Mouse (Mus musculus) adrenal gland, postnatal 36 days (tissue): Measurements from ENCODE around the gene Serpinf2. TPM values are rescaled to one million over a fixed set of nuclear protein-coding genes. Genes with fewer than 3 reads are reported as not detected.

ENCODE experiments used
- DNase-seq, 2 experiments: peaks; one replicate each; pipeline ENCODE4 v3.0.0; 2021; ENCODE audit warnings: mixed read lengths in 1 of 2
- long read RNA-seq, 2 experiments: library from polyadenylated mRNA; stranded (forward); transcript quantifications; one replicate each; pipeline ENCODE4 v2.0.0; 2021; ENCODE audit warnings: borderline sequencing depth in 2 of 2
- total RNA-seq, 2 experiments: library from RNA; stranded (reverse); gene quantifications; 2 replicates each; pipeline ENCODE4 v1.2.3; 2021

The Serpinf2 gene
- total RNA-seq, result under 1 TPM in 1 of 2 experiments, not detected in 1; 0.46 TPM
- long read RNA-seq, experiment 1, result 0 reads
- long read RNA-seq, experiment 2, result 0 reads

DNA sequence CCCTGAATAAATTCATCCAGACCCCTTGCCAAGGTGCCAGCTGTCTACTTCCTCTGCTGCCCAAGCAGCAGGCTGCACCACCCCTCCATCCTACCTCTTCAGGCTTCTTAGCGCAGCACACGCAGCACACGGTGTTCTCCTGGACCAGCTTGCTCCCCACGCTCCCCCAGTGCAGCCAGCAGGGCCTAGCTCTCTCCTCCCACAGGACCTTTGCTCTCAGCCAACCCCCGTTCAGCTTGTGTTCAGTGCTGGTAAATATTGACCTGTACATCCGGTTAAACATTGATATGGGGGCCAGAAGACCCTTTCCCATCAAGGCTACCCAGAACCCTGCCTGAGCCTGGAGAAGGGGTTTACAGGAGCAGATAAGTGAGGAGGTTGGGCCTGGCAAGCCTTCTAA, at the start of gene Serpinf2:
Gene Serpinf2 (minus strand): TSS at position 229 of the 400 bp plus-strand sequence.
- DNase-seq, result no peak

DNA sequence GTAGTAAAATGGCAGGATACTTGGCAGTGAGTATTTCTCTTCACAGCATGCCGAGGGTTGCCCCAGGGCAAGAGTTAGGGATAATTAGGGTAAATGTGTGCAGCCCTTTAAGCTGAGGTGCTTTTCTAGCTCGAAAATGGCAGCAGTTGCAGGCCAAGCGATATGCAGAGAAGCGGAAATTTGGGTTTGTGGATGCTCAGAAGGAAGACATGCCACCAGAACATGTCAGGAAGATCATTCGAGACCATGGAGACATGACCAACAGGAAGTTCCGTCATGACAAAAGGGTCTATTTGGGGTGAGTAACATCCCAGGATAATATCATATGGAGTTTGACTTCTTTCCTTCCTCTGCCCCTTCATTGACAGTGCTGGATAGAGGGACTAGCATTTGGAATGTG, 48.1 kb upstream of the Serpinf2 start:
- DNase-seq, result no peak

DNA sequence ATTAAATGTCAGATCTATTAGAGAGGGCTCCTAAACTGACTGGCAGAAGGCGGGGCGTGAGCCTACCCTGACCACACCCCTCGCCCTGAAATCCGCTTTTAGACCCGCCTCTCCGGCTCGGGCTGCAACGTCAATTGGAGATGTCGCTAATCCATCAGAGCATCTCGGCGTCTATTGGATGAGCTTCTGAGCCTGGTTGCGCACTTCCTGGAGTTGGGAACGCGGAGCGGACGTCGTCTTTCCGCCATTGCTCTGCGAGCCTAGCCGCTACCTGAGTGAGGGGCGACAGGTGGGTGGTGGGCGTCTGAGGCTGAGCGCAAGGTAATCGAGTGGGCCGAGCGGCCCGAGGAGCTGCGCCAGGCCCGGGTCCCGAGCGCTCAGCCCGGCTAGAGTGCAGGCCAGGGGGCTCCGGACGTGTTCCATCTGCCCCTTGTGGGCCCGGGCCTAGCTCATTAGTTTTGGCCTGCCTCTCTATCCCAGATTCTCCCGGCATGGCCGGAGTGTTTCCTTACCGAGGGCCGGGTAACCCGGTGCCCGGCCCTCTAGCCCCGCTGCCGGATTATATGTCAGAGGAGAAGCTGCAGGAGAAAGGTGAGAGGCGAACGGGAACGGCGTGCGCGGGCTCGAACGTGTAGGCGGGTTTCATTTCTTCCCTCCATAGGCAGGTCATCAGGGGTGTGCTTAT, 47.4 kb upstream of the Serpinf2 start, which contains the start of gene Prpf8:
Gene Prpf8 (plus strand): TSS at position 216 of the 685 bp plus-strand sequence.
- DNase-seq, result peak; percentile 95 to 96

DNA sequence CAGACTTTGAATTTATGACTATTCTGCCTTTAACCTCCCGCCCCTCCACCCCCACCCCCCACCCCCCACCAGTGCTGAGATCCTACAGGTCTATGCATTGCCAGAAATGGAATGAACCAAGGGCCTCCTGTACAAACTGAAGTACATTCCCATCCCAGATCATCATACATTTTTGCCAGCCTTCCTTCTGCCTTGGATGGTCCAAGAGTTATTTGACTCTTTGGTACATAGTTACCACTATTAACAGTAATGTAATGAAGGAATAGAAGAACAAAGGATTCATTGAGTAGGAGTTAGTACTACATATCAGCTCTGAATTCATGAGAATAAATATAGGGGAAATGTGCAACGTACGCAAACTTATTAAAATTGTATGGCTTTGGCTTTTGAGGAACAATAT, 46.8 kb upstream of the Serpinf2 start:
- DNase-seq, result no peak

DNA sequence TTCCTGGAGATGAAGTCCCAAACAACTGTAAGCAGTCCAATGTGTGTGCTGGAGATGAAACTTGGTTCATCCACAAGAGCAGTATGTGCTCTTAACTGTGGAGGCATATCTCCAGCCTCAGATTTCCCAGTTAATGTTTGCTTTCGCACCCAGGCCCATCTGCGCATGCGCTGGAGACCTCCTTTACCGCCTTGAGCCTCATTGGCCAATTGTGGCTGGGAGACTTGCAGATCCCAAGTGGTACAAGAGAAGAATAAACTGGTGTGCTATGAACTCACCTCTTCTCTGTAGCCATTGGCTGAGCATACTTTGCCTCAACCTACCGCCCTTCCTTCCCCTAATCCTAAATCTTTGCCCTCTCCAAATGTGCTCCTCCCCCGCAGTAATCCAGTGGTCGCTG, 34.0 kb upstream of the Serpinf2 start:
- DNase-seq, result no peak

DNA sequence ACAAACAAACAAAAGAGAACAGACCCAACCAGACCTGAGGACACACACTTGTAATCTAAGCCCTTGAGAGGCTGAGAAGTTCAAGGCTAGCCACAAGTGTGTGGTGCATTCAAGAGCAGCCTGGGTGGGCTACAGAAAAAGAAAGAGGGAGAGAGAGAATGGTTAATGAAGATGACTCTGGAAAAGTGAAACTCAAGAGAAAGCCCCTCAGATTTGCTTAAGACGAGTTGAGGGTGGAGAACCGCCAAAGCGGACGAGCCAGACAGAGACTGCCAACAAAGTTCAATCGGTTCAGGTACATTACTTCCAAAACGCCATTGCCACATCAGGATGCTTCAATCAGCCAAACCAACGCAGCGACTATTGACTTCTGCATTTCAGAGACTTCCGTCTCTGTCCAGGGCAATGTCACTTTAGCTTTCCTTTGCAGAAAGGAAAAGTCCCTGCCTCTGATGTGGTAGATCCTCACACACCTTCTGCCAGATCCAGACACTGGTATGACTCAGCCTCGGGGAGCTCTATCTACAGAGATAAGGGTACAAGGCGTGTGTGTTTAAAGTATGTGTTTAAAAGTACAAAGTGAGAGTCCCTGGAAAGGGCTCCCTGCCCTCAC, 33.2 kb upstream of the Serpinf2 start:
- no peak for DNase-seq

DNA sequence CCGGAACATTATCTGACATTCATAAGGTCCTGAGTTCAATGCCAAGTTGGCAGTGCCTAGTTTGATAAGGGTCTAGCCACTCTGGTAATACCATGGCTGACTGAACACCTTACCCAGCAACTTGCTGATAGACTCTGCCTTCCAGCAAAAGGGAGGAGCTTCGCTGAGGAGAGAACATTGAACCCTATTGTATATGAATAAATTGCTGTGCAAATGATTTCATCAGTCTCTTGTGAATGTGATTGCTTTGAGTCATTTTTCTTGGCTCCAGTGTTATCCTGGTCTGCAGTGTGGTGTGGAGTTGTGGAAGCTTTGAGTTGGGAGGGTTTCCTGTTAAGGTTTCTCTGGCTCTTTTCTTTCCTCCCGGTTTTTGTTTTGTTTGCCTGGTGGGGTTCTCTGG, 31.3 kb upstream of the Serpinf2 start:
- no peak for DNase-seq

DNA sequence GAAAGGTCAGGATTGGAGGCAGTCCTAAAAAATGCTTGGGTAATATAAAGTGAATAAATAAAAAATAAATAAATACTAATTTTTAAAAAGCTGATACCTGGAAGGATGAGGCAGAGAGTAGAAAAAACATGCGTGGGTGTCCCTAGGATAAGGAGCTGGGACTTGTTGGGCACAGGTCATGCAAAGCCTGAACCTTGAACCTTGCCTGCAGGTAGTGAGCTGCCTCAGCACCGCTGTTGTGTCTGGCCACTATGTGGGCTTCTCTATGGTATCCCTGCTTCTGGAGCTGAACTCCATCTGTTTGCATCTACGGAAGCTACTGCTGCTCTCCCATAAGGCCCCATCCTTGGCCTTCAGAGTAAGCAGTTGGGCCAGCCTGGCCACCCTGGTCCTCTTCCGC, 29.9 kb upstream of the Serpinf2 start:
- no peak for DNase-seq

DNA sequence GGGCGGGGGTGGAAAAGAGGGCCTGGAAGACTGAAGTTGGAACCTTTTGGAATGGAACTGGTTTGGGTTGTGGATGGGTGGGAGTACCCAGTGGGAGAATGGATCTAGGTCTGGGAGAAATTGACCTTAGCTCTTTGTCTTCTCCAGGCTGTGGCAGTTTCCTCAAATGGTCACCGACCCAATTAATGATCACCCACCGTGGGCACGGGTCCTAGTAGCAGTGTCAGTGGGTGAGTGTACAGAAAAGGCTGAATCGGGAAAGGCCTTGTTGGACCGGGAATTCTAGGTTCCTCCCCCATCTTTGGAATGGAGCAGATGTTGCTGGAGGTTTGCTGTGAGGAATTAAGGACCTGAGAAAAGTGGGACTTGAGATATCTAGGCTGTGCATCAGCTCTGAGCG, 29.0 kb upstream of the Serpinf2 start:
- no peak for DNase-seq

DNA sequence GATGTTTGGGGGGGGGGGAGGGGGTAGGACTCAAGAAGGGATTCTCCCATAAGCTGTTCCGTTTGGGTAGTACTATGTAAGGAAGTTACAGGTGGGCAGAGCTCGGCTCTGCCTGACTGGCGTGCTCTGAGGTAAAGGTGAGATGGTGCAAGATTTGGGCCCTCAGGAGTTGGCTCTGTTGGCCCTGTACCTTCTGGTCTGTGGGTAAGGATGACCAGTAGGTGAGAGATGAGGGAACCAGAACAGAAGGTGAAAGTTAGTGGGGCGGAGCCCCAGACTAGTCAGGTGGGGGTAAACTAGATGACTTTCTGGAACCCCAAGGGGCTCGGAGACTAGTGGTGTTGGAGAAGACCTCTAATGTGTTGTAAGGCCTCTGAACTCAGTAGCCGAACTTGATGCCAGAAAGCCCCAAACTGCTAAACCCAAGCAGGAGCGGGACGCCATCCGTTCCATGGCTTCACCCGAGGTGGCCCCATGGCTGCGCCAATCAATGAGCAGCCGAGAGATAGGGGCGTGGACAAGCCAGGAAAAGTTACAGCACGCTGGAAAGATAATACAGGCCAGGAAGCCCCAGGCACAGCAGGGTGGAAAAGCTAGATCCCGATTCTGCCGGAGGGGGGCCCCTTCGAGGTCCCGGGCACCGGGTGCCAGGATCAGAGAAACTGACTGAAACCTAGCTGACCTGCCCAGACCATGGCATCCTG, 28.3 kb upstream of the Serpinf2 start:
- DNase-seq, result peak; percentile 87

DNA sequence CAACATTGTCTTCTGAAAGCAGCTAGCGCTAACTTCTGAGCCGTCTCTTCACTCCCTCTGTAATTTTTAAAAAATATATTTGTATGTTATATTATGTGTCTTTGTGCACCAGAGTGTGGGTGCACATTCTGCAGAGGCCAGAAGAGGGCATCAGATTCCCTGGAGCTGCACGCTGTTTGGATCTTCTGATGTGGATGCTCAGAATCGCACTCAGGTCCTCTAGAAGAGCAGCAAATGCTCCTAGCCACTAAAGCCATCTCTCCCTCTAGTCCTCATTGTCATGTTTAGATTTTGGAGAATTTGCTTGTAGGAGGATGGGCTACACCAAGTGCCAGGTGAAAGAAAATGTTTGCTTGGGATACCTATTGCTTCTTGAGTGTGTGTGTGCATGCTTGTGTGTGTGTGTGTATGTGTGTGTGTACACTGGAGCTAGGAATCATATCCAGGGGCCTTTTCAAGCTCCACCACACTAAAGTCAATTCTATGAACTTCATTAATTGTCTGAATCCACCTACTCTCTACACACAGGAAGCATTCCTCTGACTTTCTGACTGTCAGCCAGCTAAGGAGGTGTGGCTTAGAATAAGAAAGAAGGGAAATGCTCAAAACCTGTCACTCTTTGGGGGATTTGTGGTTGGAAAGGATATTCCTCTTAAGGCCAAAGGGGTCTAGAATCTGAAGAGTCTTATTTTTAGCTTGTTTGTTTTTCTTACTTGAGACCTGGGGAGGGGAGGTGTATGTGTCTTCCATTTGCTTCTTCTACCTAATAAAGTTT, 27.5 kb upstream of the Serpinf2 start:
- DNase-seq, result no peak

DNA sequence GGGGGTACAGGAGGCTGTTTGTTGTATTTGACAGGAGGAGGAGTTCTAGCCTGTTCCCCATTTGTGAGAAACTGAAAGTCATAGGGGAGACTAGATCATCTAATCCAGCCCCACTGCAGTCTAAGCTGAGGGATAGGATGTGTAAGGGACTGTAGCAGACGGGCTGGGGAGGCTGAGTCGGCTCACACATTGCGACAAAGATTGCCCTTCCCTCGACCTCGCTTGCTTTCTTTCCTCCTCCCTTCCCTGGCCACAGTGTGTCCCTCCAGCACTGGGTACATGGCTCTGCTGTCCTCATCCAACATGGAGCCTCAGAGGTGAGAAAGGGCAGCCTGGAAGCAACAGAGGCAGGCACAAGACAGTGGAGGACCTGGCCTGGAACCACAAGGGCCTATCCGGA, 25.7 kb upstream of the Serpinf2 start:
- DNase-seq, result no peak

DNA sequence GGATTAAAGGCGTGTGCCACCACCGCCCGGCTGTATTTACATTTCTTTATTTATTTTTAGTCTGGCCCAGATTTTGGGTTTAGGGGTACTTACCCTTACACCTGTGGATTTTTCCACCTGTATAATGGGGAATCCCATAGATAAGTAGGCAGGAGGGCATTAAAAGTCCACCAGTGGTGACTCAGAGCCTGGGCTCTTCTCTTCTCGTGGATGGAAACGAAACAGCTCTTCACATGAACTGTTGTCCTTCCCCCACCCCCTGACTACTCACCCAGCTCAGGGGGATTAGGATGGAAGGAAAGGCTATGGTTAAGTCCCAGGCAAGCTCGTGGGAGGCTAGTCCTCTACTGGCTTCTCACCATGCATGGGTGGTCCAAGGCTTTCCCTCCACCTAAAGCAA, 25.0 kb upstream of the Serpinf2 start:
- DNase-seq, result no peak

DNA sequence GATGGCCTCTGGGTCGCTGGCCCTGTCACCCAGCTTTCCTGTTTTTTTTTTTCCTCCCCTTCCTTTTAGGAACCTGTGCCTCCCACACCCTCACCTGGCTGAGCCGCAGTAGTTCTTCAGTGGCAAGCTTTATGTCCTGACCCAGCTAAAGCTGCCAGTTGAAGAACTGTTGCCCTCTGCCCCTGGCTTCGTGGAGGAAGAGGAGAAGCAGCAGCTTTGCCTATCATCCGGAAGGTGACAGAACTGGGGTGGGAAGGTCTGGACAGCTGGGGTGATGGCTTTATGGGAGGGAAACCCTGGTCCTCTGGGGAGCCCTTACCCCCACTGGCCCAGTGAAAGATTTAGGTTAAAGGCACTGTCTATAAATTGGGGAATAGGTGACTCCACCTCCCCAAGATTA, 24.2 kb upstream of the Serpinf2 start:
- DNase-seq, result no peak

DNA sequence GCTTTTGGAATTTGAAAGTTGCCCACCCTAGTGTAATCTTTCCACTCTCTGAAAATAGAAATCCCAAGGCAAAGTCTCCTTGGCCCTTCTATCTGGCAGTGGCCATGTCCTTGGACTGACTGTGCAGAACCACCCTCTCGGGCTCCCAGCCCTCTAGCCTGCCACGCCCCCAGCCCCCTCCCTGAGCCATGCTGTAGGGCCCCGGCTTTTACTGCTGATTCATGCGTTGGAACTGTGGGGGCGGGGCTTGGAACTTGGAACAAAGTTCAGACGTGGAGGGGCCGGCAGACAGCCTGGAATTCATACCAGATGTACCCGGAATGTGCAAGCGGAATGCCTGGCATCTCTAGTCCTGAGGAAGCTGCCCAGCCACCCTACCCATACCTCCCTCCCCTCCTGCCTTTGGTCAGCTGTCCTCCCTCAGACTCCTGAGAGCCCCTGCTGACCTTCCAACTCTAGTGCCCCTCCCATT, 23.5 kb upstream of the Serpinf2 start:
- DNase-seq, result peak; percentile 98 to 99

DNA sequence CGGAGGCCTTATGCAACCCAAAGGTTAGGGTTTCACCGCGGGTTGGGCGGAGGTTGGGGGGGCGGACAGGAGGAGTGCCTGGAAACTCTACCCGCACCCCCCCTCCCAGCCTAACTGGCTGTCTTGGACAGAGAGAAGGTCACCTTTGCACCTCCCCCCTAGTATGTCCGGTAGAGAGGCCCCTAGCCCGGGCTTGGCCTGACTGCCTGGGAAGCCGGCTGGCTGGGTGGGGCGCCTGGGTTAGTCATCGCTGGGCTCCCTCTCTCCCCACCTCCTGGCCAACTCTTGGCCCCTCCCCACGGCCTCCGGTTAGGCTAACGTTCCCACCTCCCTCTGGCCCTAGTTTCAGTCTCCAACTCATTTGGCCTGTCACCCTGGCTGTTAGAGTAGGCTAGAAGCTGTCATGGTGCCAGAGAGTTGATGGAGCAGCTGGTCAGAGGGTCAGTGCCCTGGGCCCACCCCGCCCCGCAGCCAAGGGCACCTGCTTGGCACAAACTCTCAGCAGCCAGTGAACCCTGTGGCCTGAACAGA, 22.9 kb upstream of the Serpinf2 start:
- peak; percentile 94 to 95 for DNase-seq

DNA sequence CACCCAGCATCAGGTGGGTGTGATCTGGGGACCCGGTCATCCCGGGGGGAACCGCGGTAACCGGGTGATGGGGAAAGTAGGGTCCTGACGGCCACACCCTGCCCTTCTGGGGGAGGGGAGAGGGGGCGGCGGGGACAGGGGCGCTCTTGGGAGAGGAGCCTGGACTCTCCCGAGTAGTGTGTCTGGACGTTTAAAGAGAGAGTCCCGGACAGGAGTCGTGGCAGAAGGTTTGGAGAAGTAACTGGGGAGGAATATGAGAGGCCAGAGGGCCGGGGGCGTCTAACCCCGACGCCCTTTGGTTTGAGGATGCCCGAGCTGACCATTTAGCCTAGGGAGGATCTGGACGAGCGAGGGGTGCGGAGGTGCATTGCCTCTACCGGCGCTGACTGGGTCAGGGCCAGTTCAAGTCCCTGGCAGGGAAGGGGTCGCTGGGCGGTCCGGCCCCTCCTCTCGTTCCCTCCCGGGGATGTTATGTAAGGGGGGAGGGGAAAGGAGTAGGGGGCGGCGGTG, 22.4 kb upstream of the Serpinf2 start:
- DNase-seq, result no peak

DNA sequence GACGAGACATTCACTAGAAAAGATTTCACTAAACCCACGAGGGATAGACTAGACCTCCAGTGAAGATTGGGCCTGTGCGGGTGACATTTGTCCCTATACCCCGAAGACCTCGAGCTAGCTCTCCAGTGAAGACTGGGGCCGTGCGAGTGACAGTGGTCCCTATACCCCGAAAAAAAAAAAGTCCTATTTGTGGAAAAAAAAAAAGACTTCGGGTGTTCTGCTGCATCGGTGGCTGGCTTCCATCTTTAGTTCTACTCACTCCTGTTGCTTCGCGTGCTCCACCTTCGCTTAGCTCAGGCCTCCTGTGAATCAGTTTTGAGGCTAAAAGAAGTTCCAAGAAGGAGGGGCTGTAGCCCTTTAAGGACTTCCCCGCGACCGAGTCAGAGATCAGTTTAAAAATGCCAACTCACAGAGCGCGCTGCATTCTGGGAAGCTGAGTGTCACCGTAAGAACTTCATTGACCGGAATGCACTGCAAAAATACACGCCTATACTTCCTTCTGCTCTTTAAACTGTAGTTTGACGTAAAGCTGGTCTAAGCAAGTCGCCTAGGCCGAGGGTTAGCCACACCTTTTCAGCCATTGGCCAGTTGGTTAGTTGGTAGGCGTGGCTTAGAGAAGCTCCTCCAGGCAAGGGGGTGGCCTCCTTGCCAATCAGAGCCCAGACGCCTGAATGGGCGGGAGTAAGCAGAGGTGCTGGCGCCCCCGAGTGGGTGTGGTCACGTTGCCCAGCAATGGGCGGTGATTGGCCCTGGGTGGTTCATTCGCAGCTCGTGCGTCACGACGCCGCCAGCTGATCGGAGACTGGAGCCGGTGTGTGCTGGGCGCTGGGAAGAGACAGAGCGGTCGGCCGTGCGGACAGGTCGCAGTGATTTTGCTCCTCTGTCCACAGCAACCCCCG, 21.7 kb upstream of the Serpinf2 start, which contains the start of gene Tlcd2:
Gene Tlcd2 (plus strand): TSS at position 872 of the 899 bp plus-strand sequence.
- DNase-seq, result peak; percentile 99 to 100

DNA sequence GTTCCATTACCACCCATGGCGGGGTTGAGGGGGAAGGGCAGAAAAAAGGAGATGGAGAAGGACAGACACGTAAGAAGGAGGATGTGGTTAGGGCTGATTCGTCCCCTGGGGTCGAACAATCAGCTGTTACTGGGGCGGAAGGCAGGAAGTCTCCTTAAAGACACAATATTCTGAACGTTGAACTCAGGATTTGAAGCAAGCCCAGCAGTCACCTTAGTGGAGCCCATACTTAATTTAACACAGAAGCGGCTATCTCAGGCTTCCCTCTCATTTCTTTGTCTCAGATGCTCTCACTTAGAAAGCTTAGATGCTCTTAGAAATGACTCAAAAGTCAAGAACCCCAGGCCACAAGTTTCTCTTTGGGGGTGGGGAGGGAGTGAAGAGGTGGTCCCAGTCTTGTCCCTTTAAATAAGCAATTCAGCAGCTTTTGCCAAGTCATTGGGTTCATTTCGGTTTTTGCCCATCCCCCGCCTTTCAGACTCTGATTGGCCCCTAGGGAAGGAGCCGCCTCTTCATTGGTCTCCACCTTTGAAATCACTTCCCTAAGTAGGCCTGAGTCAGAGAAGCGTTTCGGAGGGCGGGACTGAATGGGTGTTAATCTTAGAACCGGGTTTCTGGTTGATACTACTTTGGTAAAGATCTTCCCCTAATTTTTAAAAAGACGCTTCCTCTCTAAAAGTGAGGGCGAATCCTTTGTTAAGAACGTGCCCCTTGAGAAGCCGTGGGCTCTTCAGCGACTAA, 20.9 kb upstream of the Serpinf2 start:
- DNase-seq, result peak; percentile 92 to 93

DNA sequence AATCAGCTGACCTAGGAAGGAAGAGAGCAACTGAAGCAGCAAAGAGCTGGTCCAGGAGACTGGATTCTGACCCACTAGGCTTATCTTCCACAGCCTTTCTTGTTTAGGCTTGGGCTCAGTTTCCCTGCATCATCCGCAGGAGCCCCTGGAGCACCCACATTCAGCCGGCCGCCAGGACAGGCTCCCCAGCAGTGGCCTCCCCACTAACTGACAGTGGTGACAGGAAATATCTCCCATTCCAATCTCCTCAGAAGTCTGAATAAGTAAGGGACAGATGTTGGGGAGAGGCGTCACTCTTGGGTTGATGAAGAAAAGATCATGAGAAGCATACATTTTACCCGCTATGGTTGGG, 20.3 kb upstream of the Serpinf2 start:
- no peak for DNase-seq
